Mouse (Mus musculus) Patski (cell line): ENCODE measurements around the gene Gm20422. TPM values are rescaled to one million over a fixed set of nuclear protein-coding genes. Genes with fewer than 3 reads are reported as not detected.

Source experiments
- ATAC-seq: fragments of 100-300 bp; one replicate; pipeline ENCODE4 v1.8.0; 2021
- CTCF ChIA-PET: fragments of 350-600 bp; sonication (Branson Sonifier 250); formaldehyde crosslinking; loops from one replicate; lab custom pipeline; 2022; ENCODE audit warnings: inconsistent platforms; lab: Charles Lee
- POLR2A ChIA-PET: fragments of 350-600 bp; sonication (Branson Sonifier 250); formaldehyde crosslinking; loops from one replicate; lab custom pipeline; 2022; ENCODE audit warnings: antibody characterized with exemption, inconsistent platforms; lab: Charles Lee
- DNase-seq: peaks from one replicate; pipeline ENCODE4 v3.0.0-alpha.2; 2011; ENCODE audit warnings: low read depth, low spot score
- H3K27me3 ChIP-seq: fragments of 371-371 bp; one replicate; pipeline ENCODE4 v1.5.1; 2021
- CTCF ChIP-seq: fragments of 100-300 bp; IDR thresholded peaks from one replicate; pipeline ENCODE4 v1.5.1; 2021
- in situ Hi-C: fragments of 300-500 bp; cut with MboI; formaldehyde crosslinking; loops from 3 replicates; pipeline ENCODE4 v1.11.1; 2018; ENCODE audit warnings: low pct_unique_long_range_greater_than_20kb, mixed read lengths
- polyA plus RNA-seq: library from polyadenylated mRNA; unstranded; gene quantifications from one replicate; pipeline ENCODE4 v1.2.3, GENCODE M21; 2021

The Gm20422 gene
- polyA plus RNA-seq, 1 experiment from 2014 or later, result 0.15 TPM

- no peak for ATAC-seq
- POLR2A ChIA-PET, result no interaction called here
- in situ Hi-C loops, result loop anchor here (5.0 kb wide), 1 partner anchor 168 kb away; the partner anchor contains the start of gene Zfp868
- DNase-seq, result no peak
- H3K27me3 ChIP-seq, result no peaks in the 10 kb centered on the region
- no peak for TF ChIP-seq CTCF
- CTCF ChIA-PET, result interaction anchor here (1.0 to 2.6 kb wide), 2 partner anchors 24 to 170 kb away, joined by 4 to 10 read pairs; partner anchors contain the start of gene Zfp868
Observed at GRCm38 (mm10) chr8:69794901-69795300, 20.2 kb upstream of the Gm20422 start.

GRCm38 (mm10) chr8:69794096-69794495 lies 19.4 kb upstream of the Gm20422 start:
- ATAC-seq (no peak), DNase-seq (no peak)
- ChIA-PET CTCF (interaction anchor here (2.6 kb wide), 1 partner anchor 169 kb away, joined by 10 read pairs; the partner anchor contains the start of gene Zfp868), POLR2A (interaction anchor here (0.8 kb wide), 1 partner anchor 14 kb away, joined by 4 read pairs; the partner anchor contains the start of gene Gmip)
- in situ Hi-C loops, result loop anchor here (5.0 kb wide), 1 partner anchor 167 kb away; the partner anchor contains the start of gene Zfp868
- no peaks in the 10 kb centered on the region for H3K27me3 ChIP-seq
- no peak for TF ChIP-seq CTCF

GRCm38 (mm10) chr8:69793666-69794065 lies 19.0 kb upstream of the Gm20422 start:
- ATAC-seq, result no peak
- in situ Hi-C loops, result loop anchor here (5.0 kb wide), 1 partner anchor 166 kb away; the partner anchor contains the start of gene Zfp868
- DNase-seq, result no peak
- ChIA-PET POLR2A (interaction anchor here (0.8 kb wide), 1 partner anchor 15 kb away, joined by 4 read pairs; the partner anchor contains the start of gene Gmip), CTCF (interaction anchor here (1.0 to 2.6 kb wide), 2 partner anchors 35 to 168 kb away, joined by 4 to 10 read pairs; partner anchors contain the start of gene Zfp868)
- H3K27me3 ChIP-seq, result no peaks in the 10 kb centered on the region
- no peak for TF ChIP-seq CTCF

DNA sequence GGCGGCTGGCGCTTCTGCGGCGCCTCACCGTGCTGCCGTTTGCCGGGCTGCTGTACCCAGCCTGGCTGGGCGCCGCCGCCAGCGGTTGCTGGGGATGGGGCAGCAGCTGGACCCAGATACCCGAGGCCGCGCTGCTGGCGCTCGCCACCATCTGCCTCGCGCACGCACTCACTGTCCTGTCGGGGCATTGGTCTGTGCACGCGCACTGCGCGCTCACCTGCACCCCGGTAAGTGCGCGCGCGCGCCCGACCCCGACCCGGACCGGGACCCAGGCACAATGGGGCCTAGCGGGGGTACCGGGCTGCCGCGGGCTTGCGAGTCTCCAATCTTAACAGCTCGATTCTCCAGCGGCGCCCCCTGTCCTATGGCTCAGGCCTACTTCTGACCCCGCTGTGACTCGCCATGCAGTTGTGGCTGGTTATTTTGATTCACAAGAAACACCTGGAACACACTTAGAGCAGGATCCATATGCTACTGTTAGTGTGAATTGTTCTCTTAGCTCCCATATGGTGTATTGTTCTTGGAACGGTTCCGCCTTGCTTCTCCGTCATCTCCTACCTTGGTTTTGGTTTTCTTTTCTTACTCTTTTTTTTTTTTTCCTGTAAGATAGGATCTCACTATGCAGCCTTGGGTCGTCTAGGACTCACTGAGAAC lies 16.9 kb upstream of the Gm20422 start:
- peak; percentile 41 for ATAC-seq

GRCm38 (mm10) chr8:69790773-69791367 lies 16.2 kb upstream of the Gm20422 start, which contains the start of the genes Atp13a1 and Zfp866:
Atp13a1 (plus strand) TSS chr8:69791163.
Zfp866 (minus strand) TSS chr8:69791178.
- ATAC-seq, result peak; percentile 93
- ChIA-PET POLR2A (interaction anchor here (0.5 to 2.7 kb wide), 5 partner anchors 10 to 41 kb away, joined by 3 to 9 read pairs (median 3); partner anchors contain the start of gene Zfp963), CTCF (no interaction called here)
- H3K27me3 ChIP-seq, result no peaks in the 10 kb centered on the region
- TF ChIP-seq CTCF, result no peak
- in situ Hi-C loops, result loop anchor here (5.0 kb wide), 1 partner anchor 164 kb away; the partner anchor contains the start of gene Zfp868
- DNase-seq, result peak; percentile 55

More for the DNA sequence above, 16.9 kb upstream of the Gm20422 start:
- no peak for TF ChIP-seq CTCF
- no peaks in the 10 kb centered on the region for H3K27me3 ChIP-seq
- ChIA-PET CTCF (interaction anchor here (0.9 kb wide), 1 partner anchor 15 kb away, joined by 3 read pairs; no protein-coding TSS in a partner anchor), POLR2A (interaction anchor here (2.7 kb wide), 1 partner anchor 42 kb away, joined by 9 read pairs; the partner anchor contains the start of gene Zfp963)
- in situ Hi-C loops, result loop anchor here (5.0 kb wide), 1 partner anchor 164 kb away; the partner anchor contains the start of gene Zfp868
- DNase-seq, result no peak

DNA sequence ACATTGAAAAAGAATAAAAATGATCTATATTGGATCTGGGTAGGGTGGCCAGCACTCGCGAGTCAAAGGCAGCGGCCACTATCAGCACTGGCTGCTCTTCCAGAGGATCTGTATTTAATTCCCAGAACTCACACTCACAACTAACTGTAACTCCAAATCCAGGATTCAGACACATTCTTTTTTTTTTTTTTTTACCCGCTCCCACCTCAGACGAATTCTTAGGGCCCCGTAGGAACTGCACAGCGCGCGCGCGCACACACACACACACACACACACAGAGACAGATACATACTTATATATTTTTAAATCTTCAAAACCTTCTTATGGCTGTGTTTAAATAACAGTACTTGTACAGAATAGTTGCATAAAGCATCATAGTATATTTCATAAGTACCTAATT lies 15.7 kb upstream of the Gm20422 start:
- no peaks in the 10 kb centered on the region for H3K27me3 ChIP-seq
- POLR2A ChIA-PET, result interaction anchor here (0.5 to 2.7 kb wide), 5 partner anchors 10 to 41 kb away, joined by 3 to 9 read pairs (median 3); partner anchors contain the start of gene Zfp963
- in situ Hi-C loops, result loop anchor here (5.0 kb wide), 1 partner anchor 163 kb away; the partner anchor contains the start of gene Zfp868
- TF ChIP-seq CTCF, result no peak
- DNase-seq, result no peak
- CTCF ChIA-PET, result no interaction called here
- ATAC-seq, result no peak

- in situ Hi-C loops, result loop anchor here (5.0 kb wide), 1 partner anchor 162 kb away; the partner anchor contains the start of gene Zfp868
- no peak for ATAC-seq
- ChIA-PET CTCF (interaction anchor here (1.2 kb wide), 1 partner anchor 15 kb away, joined by 4 read pairs; the partner anchor contains the start of gene Gm20422), POLR2A (interaction anchor here (1.0 to 2.7 kb wide), 2 partner anchors 16 to 40 kb away, joined by 9 read pairs; partner anchors contain the start of gene Zfp963)
- H3K27me3 ChIP-seq, result no peaks in the 10 kb centered on the region
- no peak for TF ChIP-seq CTCF
- no peak for DNase-seq
Observed at GRCm38 (mm10) chr8:69789731-69790130, 15.0 kb upstream of the Gm20422 start.

GRCm38 (mm10) chr8:69789105-69789504 lies 14.4 kb upstream of the Gm20422 start:
- no peak for TF ChIP-seq CTCF
- CTCF ChIA-PET, result interaction anchor here (1.2 kb wide), 1 partner anchor 14 kb away, joined by 4 read pairs; the partner anchor contains the start of gene Gm20422
- POLR2A ChIA-PET, result no interaction called here
- no peak for ATAC-seq
- in situ Hi-C loops, result no loop called here
- H3K27me3 ChIP-seq, result no peaks in the 10 kb centered on the region
- DNase-seq, result no peak

- DNase-seq, result no peak
- ChIA-PET POLR2A (no interaction called here), CTCF (no interaction called here)
- in situ Hi-C loops, result no loop called here
- no peak for TF ChIP-seq CTCF
- no peak for ATAC-seq
- H3K27me3 ChIP-seq, result no peaks in the 10 kb centered on the region
Observed at GRCm38 (mm10) chr8:69777111-69777510, 2.4 kb upstream of the Gm20422 start.

- TF ChIP-seq CTCF, result no peak
- in situ Hi-C loops, result no loop called here
- DNase-seq, result no peak
- POLR2A ChIA-PET, result no interaction called here
- ATAC-seq, result no peak
- no peaks in the 10 kb centered on the region for H3K27me3 ChIP-seq
- CTCF ChIA-PET, result interaction anchor here (0.9 kb wide), 1 partner anchor 14 kb away, joined by 4 read pairs; no protein-coding TSS in a partner anchor
Observed at GRCm38 (mm10) chr8:69775149-69775534, 456 bp upstream of the Gm20422 start.
